Mouse (Mus musculus): ENCODE measurements around the gene Fgf11. TPM values are rescaled to one million over a fixed set of nuclear protein-coding genes. Genes with fewer than 3 reads are reported as not detected.

Gene Fgf11
- polyA plus RNA-seq, 1 experiment, result 47.0 TPM

DNA sequence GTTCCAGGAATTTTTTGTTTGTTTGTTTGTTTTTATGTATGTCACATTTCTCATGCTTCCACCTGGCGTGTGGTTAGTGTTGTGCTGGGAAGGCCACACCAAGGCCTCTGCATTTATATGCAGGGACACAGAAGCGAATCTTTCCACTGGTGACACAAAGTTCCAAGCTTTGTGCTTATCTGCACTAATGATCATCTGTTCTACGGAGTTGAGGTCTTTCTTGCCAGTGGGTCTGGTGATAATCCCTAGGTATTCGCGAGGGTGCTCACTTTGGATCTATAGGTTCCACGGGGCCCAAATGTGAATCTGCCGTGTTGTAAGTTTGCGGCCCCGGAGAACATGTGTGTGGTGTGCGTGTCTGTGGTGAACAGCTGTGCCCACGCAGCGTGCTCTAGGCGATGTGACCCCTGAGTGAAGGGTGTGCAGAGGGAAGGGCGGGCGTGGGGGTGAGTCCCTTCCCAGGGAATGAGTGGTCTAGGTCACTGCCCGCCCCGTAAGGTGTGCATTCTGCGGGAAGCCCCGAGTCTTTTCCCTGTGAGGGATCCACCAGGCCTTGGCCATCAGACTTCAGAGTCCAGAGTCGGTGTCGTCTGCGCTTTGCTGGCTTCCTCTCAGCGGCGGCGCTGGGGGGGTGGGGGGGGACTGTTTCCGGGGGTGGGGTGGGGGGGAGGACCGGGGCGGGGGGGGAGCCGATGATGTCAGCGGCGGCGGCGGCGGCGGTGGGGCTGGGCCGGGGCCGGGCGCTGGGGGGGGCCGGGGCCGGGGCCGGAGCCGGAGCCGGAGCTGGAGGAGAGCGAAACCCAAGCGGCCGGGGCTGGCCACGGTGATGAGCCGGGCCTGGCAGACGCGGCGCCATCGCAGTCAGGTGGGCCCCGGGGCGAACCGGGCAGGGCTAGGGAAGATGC lies 36.2 kb downstream of the Fgf11 start, which contains the start of gene Zbtb4:
Gene Zbtb4, plus strand, starts transcription at position 692 of the 905 bp plus-strand sequence.
- Histone ChIP-seq H3K4me1 (ENCODE audit: control insufficient read depth, insufficient read depth, low read length) (peaks cover 22% of the 10 kb centered on the region), H3K27ac (ENCODE audit: insufficient read depth, low read length) (peak within 1 kb of the TSS; percentile 99), H3K4me3 (replicated peaks; ENCODE audit: insufficient read depth, low read depth, low read length) (peak within 1 kb of the TSS; percentile 93), H3K27me3 (ENCODE audit: control insufficient read depth, insufficient read depth, low read length) (no peaks in the 10 kb centered on the region)
- 9% methylated on average over 40 of the region's 55 CpGs for WGBS
- TF ChIP-seq POLR2A (IDR thresholded peaks at IDR 0.05; ENCODE audit: borderline replicate concordance, insufficient read depth, low read length) (0 out of 2 replicates have a peak, but pooled peaks have one; percentile 52), CTCF (IDR thresholded peaks at IDR 0.05; ENCODE audit: borderline replicate concordance, insufficient read depth, low read depth, low read length) (no peak)
- DNase-seq, result peak; percentile 68 to 73

DNA sequence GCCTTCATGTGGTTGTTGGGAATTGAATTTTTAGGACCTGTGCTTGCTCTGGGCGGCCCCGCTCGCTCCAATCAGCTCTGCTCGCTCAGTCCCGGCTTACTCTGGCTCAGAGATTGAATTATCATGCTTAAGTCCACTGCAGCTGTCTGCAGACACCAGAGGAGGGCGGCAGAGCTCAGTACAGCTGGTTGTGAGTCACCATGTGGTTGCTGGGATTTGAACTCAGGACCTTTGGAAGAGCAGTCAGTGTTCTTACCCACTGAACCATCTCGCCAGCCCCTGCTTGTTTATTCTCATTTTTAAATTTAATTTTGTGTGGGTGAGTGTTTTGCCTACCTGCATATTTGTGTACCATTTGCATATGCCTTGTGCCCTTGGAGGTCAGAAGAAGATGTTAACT lies 38.1 kb downstream of the Fgf11 start:
- Histone ChIP-seq H3K4me3 (replicated peaks; ENCODE audit: insufficient read depth, low read depth, low read length) (no peak overlapping the region), H3K27me3 (ENCODE audit: control insufficient read depth, insufficient read depth, low read length) (no peaks in the 10 kb centered on the region), H3K4me1 (ENCODE audit: control insufficient read depth, insufficient read depth, low read length) (peaks cover 22% of the 10 kb centered on the region), H3K27ac (ENCODE audit: insufficient read depth, low read length) (no peak overlapping the region)
- WGBS, result 70% methylated on average over 7 of the region's 7 CpGs
- TF ChIP-seq CTCF (IDR thresholded peaks at IDR 0.05; ENCODE audit: borderline replicate concordance, insufficient read depth, low read depth, low read length) (no peak), POLR2A (IDR thresholded peaks at IDR 0.05; ENCODE audit: borderline replicate concordance, insufficient read depth, low read length) (no peak)
- DNase-seq, result no peak

DNA sequence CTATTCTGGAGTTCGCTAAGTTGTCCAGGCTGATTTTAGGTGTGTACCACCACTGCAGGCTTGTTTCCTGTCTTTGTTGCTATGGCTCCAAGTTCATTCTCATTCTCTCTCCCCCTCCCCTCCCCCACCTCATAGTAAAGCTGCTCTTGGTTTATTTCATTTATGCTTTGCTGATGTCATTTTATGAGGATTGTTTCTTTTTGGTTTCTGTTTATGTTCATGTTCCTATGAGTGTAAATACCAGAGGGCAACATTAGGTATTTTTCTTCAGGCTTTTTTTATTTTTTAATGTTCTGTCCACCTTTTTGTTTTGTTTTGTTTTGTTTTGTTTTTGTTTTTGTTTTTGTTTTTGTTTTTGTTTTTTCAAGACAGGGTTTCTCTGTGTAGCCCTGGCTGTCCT lies 39.8 kb downstream of the Fgf11 start, which contains the start of gene Slc35g3:
Gene Slc35g3, minus strand, starts transcription at position 101 of the 400 bp plus-strand sequence.
- Histone ChIP-seq H3K4me3 (replicated peaks; ENCODE audit: insufficient read depth, low read depth, low read length) (no peak within 1 kb of the TSS), H3K27me3 (ENCODE audit: control insufficient read depth, insufficient read depth, low read length) (no peaks in the 10 kb centered on the region), H3K4me1 (ENCODE audit: control insufficient read depth, insufficient read depth, low read length) (peaks cover 16% of the 10 kb centered on the region), H3K27ac (ENCODE audit: insufficient read depth, low read length) (0 out of 2 replicates have a peak within 1 kb of the TSS, but pooled peaks have one; percentile 93)
- 83% methylated on average over 1 of the region's 1 CpGs for WGBS
- no peak for TF ChIP-seq CTCF (IDR thresholded peaks at IDR 0.05; ENCODE audit: borderline replicate concordance, insufficient read depth, low read depth, low read length)
- TF ChIP-seq POLR2A (IDR thresholded peaks at IDR 0.05; ENCODE audit: borderline replicate concordance, insufficient read depth, low read length), result no peak
- DNase-seq, result no peak

DNA sequence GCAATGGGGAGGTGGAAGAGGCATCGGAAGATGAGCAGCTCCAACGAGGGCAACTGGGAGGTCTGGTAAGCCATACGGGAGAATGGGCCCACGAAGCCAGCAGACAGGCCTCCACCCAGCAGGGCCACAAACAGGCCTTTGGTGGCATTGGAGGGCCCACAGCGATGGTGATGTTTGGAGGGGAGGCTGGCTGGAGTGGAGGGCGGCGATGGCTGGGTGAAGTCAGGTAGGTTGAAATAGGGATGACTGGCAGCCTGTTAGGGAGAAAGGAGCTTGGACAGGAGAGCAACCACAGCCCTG lies 40.8 kb downstream of the Fgf11 start:
- 0 out of 2 replicates have a peak overlapping the region, but pooled peaks have one; percentile 93 for H3K27ac ChIP-seq (ENCODE audit: insufficient read depth, low read length)
- whole genome bisulfite sequencing, result 87% methylated on average over 7 of the region's 7 CpGs

DNA sequence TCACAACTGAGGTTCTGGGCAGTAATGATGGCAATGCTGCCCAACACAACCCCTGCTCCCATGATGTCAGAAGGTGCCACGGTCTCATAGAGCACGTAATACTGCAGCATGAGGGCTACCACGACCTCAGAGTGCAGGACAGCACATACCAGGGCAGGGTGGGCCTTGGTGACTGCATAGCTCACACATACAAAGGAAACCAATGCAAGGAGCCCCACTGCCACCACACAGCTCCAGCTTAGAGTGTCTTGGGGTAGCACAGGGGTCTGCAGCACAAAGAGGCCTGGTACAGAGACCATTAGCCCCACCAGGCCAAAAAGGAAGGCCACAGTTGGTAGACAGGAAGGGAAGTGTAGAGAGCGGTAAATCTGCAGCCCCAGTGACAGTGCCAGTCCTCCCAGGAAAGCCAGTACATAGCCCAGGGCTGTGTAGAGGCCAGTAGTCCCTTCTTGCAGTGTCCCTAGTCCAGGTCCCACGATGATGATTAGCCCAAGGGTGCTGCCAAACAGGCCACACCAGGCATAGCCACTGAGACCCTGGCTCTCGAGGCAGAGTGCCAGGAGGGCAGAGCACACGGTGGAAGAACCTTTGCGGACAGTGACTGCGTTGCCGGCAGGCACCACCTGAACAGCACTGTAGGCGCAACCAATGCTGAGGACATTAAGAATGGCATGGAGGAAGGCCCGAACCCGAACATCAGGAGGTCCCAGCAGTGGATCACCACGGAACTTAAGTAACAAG lies 41.3 kb downstream of the Fgf11 start:
- TF ChIP-seq CTCF (IDR thresholded peaks at IDR 0.05; ENCODE audit: borderline replicate concordance, insufficient read depth, low read depth, low read length) (no peak), POLR2A (IDR thresholded peaks at IDR 0.05; ENCODE audit: borderline replicate concordance, insufficient read depth, low read length) (no peak)

More for the DNA sequence above, 40.8 kb downstream of the Fgf11 start:
- TF ChIP-seq POLR2A (IDR thresholded peaks at IDR 0.05; ENCODE audit: borderline replicate concordance, insufficient read depth, low read length), result no peak
- TF ChIP-seq CTCF (IDR thresholded peaks at IDR 0.05; ENCODE audit: borderline replicate concordance, insufficient read depth, low read depth, low read length), result no peak
- Histone ChIP-seq H3K4me3 (replicated peaks; ENCODE audit: insufficient read depth, low read depth, low read length) (no peak overlapping the region), H3K4me1 (ENCODE audit: control insufficient read depth, insufficient read depth, low read length) (peaks cover 16% of the 10 kb centered on the region), H3K27me3 (ENCODE audit: control insufficient read depth, insufficient read depth, low read length) (no peaks in the 10 kb centered on the region)
- DNase-seq, result no peak

DNA sequence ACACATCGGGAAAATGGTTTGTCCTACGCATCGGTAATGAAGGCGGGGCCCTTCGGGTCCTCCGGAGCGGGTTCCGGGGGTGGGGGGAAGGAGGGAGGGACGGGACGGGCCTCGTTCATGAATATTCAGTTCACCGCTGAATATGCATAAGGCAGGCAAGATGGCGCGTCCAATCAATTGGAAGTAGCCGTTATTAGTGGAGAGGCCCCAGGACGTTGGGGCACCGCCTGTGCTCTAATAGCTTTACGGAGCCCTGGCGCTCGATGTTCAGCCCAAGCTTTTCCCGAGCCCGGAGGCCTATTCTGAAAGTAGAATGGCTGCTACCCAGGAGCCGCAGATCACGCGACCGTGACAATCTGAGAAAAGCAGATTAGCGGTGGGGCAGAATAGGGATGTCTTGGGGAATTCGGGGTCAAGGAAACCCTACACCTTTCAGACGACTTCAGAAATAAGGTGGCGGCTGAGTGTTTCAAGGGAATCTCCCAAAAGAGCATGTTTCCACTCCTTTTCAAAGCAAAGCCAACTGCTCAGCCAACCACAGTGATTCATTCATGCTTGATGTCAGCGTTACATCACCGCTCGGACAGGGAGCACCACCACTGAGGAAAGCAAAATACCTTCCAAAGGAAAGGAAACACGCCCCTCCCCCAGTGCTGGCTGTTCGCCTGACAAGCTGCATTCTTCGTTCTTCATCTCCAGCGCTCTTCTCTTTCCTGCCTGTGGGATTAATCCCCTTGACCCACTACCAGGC lies 42.5 kb downstream of the Fgf11 start:
- TF ChIP-seq CTCF (IDR thresholded peaks at IDR 0.05; ENCODE audit: borderline replicate concordance, insufficient read depth, low read depth, low read length) (no peak), POLR2A (IDR thresholded peaks at IDR 0.05; ENCODE audit: borderline replicate concordance, insufficient read depth, low read length) (peak; percentile 63; the same call in 1 of the 2 replicates)
- under 1% methylated on average over 37 of the region's 37 CpGs for WGBS

More for the DNA sequence above, 41.3 kb downstream of the Fgf11 start:
- Histone ChIP-seq H3K4me1 (ENCODE audit: control insufficient read depth, insufficient read depth, low read length) (peaks cover 13% of the 10 kb centered on the region), H3K4me3 (replicated peaks; ENCODE audit: insufficient read depth, low read depth, low read length) (peak overlapping the region; percentile 7), H3K27ac (ENCODE audit: insufficient read depth, low read length) (peak overlapping the region; percentile 93), H3K27me3 (ENCODE audit: control insufficient read depth, insufficient read depth, low read length) (no peaks in the 10 kb centered on the region)
- WGBS, result 62% methylated on average over 14 of the region's 14 CpGs
- peak; percentile 43 to 46 for DNase-seq

DNA sequence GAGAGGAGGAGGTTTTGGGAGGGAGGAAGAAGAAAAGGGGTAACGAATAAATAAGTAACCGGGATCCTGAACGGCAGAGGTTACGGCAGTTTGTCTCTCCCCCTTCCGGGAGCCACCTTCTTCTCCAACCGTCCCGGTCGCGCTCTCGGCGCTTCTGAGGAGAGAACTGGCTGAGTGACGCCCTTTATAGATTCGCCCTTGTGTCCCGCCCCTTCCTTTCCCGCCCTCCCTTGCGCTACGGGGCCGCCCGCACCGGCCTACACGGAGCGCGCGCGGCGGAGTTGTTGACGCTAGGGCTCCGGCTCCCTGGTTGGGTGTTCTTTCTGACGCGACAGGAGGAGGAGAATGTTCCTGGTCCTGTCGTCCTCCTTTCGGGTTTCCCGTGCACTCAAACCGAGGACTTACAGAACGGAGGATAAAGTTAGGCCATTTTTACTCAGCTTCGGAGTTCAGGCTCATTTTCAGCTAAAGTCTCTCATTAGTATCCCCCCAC lies 43.1 kb downstream of the Fgf11 start, which contains the start of gene Polr2a:
Gene Polr2a, minus strand, starts transcription at position 160 of the 493 bp plus-strand sequence.
- Histone ChIP-seq H3K4me3 (replicated peaks; ENCODE audit: insufficient read depth, low read depth, low read length) (peak within 1 kb of the TSS; percentile 92), H3K27me3 (ENCODE audit: control insufficient read depth, insufficient read depth, low read length) (no peaks in the 10 kb centered on the region), H3K4me1 (ENCODE audit: control insufficient read depth, insufficient read depth, low read length) (peaks cover 10% of the 10 kb centered on the region), H3K27ac (ENCODE audit: insufficient read depth, low read length) (peak within 1 kb of the TSS; percentile 93)
- under 1% methylated on average over 36 of the region's 36 CpGs for WGBS
- TF ChIP-seq CTCF (IDR thresholded peaks at IDR 0.05; ENCODE audit: borderline replicate concordance, insufficient read depth, low read depth, low read length) (peak; percentile 13; the same call in 1 of the 2 replicates), POLR2A (IDR thresholded peaks at IDR 0.05; ENCODE audit: borderline replicate concordance, insufficient read depth, low read length) (peak; percentile 99)
- DNase-seq, result peak; percentile 98 to 99

More for the DNA sequence above, 42.5 kb downstream of the Fgf11 start:
- Histone ChIP-seq H3K27me3 (ENCODE audit: control insufficient read depth, insufficient read depth, low read length) (no peaks in the 10 kb centered on the region), H3K4me3 (replicated peaks; ENCODE audit: insufficient read depth, low read depth, low read length) (peak overlapping the region; percentile 92), H3K27ac (ENCODE audit: insufficient read depth, low read length) (peak overlapping the region; percentile 93), H3K4me1 (ENCODE audit: control insufficient read depth, insufficient read depth, low read length) (peaks cover 10% of the 10 kb centered on the region)
- DNase-seq, result peak; percentile 94

Measured in cerebellum, adult 2 months (tissue).